Mouse (Mus musculus): ENCODE measurements around the gene Pnkd. TPM values are rescaled to one million over a fixed set of nuclear protein-coding genes. Genes with fewer than 3 reads are reported as not detected.

Gene Pnkd
- polyA plus RNA-seq, 1 experiment from 2014 or later, result 132 TPM

DNA sequence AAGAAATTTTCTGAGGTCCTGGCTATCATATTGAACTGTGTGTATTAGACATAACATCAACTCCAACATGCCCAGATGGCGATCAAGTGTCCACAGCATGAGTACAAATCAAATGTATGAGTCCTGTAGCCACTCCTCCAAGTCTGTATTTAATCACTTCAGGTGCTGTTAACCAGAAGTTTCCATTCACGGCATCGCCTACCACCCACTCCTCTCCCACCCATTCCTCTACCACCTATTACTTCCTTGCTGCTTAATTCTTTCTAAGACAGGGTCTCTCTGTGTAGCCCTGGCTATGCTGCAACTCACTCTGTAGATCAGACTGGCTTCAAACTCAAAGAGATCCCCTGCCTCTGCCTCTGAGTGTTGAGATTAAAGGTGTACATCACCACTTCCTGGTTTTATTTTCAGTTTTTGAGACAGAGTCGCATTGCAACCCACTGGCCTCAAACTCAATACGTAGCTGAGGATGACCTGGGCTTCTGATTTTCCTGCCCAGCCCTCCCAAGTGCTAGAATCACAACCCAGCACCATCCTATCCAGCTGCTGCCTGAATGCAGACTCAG, 75.3 kb downstream of the Pnkd start:
- 80% methylated on average over 5 of the region's 5 CpGs for whole genome bisulfite sequencing
- Histone ChIP-seq H3K36me3 (ENCODE audit: control insufficient read depth, insufficient read depth, low read length) (no peaks in the 10 kb centered on the region), H3K4me1 (ENCODE audit: control insufficient read depth, insufficient read depth, low read length) (no peaks in the 10 kb centered on the region), H3K9ac (replicated peaks; ENCODE audit: low read depth, low read length) (no peak overlapping the region), H3K27ac (ENCODE audit: low read length) (no peak overlapping the region), H3K4me3 (ENCODE audit: low read depth, low read length) (no peak overlapping the region), H3K27me3 (ENCODE audit: control insufficient read depth, insufficient read depth, low read length) (no peaks in the 10 kb centered on the region), H3K9me3 (ENCODE audit: control insufficient read depth, low read depth, low read length) (no peaks in the 10 kb centered on the region), H3K4me2 (replicated peaks; ENCODE audit: low read depth, low read length) (no peak overlapping the region)
- ATAC-seq (ENCODE audit: insufficient number of reproducible peaks, insufficient read depth, low FRiP score, low read depth), result no peak

DNA sequence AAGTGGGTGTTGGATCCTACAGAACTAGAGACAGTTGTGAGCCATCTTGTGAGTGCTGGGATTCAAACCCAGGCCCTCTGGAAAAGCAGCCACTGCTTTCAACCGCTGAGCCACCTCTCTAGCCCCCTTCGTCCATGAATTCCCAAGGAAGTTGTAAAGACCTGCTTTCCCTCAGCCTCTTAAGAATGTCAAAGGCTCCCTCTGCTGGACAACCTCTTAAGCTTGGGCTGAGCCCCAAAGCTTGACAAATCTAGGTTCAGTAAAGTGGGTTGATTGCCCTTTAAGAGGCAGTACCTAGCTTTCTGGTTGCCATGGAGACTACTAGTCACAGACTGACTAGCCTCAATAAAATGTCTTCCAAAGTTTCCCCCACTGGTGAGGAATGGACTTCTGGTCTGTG, 77.1 kb downstream of the Pnkd start, which contains the start of gene Catip:
Gene Catip, plus strand, starts transcription at position 297 of the 400 bp plus-strand sequence.
- no peaks in the 10 kb centered on the region for H3K36me3 ChIP-seq (ENCODE audit: control insufficient read depth, insufficient read depth, low read length)
- H3K9me3 ChIP-seq (ENCODE audit: control insufficient read depth, low read depth, low read length), result no peaks in the 10 kb centered on the region
- H3K9ac ChIP-seq (replicated peaks; ENCODE audit: low read depth, low read length), result no peak within 1 kb of the TSS
- H3K4me3 ChIP-seq (ENCODE audit: low read depth, low read length), result no peak within 1 kb of the TSS
- no peaks in the 10 kb centered on the region for H3K4me1 ChIP-seq (ENCODE audit: control insufficient read depth, insufficient read depth, low read length)
- H3K27me3 ChIP-seq (ENCODE audit: control insufficient read depth, insufficient read depth, low read length), result no peaks in the 10 kb centered on the region
- no peak within 1 kb of the TSS for H3K27ac ChIP-seq (ENCODE audit: low read length)
- WGBS, result 0% methylated on average over 2 of the region's 2 CpGs
- no peak within 1 kb of the TSS for H3K4me2 ChIP-seq (replicated peaks; ENCODE audit: low read depth, low read length)
- peak; percentile 70; the same call in 1 of the 2 replicates for ATAC-seq (ENCODE audit: insufficient number of reproducible peaks, insufficient read depth, low FRiP score, low read depth)

DNA sequence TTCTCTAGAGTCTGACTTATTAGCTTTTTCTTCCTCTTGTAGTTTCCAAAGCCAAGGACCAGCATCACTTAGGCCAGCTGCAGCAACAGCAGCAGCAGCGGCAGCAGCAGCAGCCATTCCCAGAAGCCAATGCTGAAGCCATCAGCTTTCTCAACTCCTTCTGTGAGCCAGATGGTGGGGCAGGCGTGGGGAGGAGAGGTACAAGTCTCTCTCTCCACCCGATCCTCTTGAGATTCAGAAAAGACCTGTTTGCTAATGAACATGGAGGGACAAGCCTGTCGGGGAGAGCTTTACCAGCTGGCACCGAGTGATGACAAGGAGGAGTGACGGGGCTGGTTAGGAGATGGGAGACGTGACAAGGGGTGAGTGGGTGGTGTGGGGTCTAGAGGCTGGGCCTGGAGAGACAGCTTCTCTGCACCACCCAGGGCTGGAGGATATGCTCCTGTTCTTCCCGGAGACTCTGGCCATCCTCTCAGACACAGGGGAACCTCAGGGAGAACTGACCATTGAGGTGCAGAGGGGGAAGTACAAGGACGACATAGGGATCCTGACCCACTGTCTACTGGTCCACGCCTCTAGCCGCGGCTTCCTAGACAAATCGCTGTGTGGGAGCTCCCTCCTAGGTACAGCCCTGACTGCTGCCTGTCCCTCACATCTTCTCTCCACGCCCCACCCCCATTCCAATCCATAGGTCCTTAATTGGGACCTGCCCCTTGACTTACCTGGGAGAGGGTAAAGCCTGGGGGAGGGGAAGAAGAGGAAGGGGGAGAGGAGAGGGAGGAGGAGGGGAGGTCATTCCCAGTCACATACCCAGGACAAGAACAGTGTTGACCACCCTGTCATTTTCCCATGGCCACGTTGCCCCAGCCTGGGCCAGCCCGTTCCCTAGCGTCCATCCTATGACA, 77.8 kb downstream of the Pnkd start:
- Histone ChIP-seq H3K27ac (ENCODE audit: low read length) (no peak overlapping the region), H3K9me3 (ENCODE audit: control insufficient read depth, low read depth, low read length) (no peaks in the 10 kb centered on the region), H3K36me3 (ENCODE audit: control insufficient read depth, insufficient read depth, low read length) (no peaks in the 10 kb centered on the region), H3K27me3 (ENCODE audit: control insufficient read depth, insufficient read depth, low read length) (no peaks in the 10 kb centered on the region), H3K4me3 (ENCODE audit: low read depth, low read length) (no peak overlapping the region), H3K4me2 (replicated peaks; ENCODE audit: low read depth, low read length) (no peak overlapping the region), H3K4me1 (ENCODE audit: control insufficient read depth, insufficient read depth, low read length) (no peaks in the 10 kb centered on the region), H3K9ac (replicated peaks; ENCODE audit: low read depth, low read length) (no peak overlapping the region)
- WGBS, result 57% methylated on average over 17 of the region's 17 CpGs
- ATAC-seq (ENCODE audit: insufficient number of reproducible peaks, insufficient read depth, low FRiP score, low read depth), result no peak

DNA sequence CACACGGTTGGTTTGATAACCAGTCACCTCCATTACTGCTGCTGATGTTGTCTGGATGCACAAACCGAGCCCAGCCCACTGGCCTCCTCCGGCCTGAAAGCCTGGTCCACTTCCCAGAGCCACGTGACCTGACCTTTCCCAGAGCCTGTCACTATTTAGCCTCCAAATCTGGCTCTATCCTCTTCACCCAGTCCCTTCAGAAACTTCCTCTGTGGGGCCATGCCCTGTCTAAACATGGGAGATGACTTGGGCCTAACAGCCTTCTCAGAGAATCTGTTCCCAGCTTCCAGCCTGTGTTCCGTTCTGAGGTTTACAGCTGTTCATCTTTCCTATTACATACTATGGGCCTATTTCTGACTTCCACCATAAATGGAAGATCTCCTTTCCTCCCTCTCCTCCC, 78.7 kb downstream of the Pnkd start:
- Histone ChIP-seq H3K4me3 (ENCODE audit: low read depth, low read length) (no peak overlapping the region), H3K9ac (replicated peaks; ENCODE audit: low read depth, low read length) (no peak overlapping the region), H3K36me3 (ENCODE audit: control insufficient read depth, insufficient read depth, low read length) (no peaks in the 10 kb centered on the region), H3K9me3 (ENCODE audit: control insufficient read depth, low read depth, low read length) (no peaks in the 10 kb centered on the region), H3K4me2 (replicated peaks; ENCODE audit: low read depth, low read length) (no peak overlapping the region), H3K27ac (ENCODE audit: low read length) (no peak overlapping the region), H3K27me3 (ENCODE audit: control insufficient read depth, insufficient read depth, low read length) (no peaks in the 10 kb centered on the region), H3K4me1 (ENCODE audit: control insufficient read depth, insufficient read depth, low read length) (no peaks in the 10 kb centered on the region)
- 61% methylated on average over 5 of the region's 5 CpGs for WGBS
- no peak for ATAC-seq (ENCODE audit: insufficient number of reproducible peaks, insufficient read depth, low FRiP score, low read depth)

DNA sequence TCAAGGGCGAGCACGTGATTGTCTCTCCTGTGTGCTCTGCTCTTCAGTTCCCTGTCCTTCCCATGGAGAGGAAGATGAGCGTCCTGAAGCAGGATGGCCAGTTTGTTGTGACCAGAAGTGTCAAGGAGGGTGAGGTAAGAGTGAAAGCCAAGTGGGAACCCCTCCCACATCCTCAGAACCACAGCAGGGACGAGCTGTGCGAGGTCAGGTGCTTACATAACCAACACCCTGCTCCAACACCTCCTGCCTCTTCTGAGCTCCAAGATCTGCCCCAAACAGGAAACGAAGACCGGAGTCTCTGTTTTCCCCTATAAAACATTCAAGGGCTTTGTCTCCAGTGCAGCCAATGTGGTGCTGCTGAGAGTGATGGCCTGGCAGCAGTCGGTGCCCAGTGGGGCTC, 79.5 kb downstream of the Pnkd start:
- Histone ChIP-seq H3K9ac (replicated peaks; ENCODE audit: low read depth, low read length) (no peak overlapping the region), H3K9me3 (ENCODE audit: control insufficient read depth, low read depth, low read length) (no peaks in the 10 kb centered on the region), H3K27me3 (ENCODE audit: control insufficient read depth, insufficient read depth, low read length) (no peaks in the 10 kb centered on the region), H3K27ac (ENCODE audit: low read length) (no peak overlapping the region), H3K4me3 (ENCODE audit: low read depth, low read length) (no peak overlapping the region), H3K4me1 (ENCODE audit: control insufficient read depth, insufficient read depth, low read length) (no peaks in the 10 kb centered on the region), H3K4me2 (replicated peaks; ENCODE audit: low read depth, low read length) (no peak overlapping the region), H3K36me3 (ENCODE audit: control insufficient read depth, insufficient read depth, low read length) (no peaks in the 10 kb centered on the region)
- WGBS, result 72% methylated on average over 8 of the region's 8 CpGs
- ATAC-seq (ENCODE audit: insufficient number of reproducible peaks, insufficient read depth, low FRiP score, low read depth), result no peak

DNA sequence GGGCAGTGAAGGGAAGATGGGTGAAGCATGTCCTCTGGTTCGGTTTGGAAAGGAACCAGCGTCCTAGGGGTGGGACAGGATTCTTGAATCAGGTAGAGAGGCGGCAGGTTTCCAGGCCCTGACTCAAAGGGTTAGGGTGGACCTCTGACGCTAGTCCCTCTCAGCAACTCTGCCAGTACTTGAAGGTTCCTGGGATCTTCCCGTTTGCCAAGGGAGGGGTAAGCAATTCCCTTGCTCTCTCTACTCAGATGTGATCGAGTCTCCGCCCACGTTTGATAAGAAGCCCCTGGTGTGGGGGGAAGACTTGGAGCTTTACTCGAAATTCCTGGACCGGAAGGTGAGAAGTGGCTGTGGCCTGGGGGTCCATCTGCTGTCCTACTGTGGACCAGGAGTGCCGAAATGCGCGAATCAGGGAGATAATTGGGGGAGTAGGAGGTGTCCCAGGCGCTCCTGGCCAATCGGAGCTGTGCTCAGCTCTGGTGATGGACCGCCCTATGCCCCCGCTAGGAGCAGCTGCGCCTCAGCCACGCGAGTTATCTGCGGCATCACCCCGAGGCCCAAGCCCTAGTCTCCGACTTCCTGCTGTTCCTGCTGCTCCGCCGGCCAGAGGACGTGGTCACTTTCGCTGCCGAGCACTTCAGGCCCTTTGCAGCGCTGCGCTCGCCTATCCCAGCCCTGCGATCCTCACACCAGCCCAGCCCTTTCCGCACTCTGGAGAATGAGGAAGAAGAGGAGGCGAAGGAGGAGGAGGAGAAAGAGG, 83.3 kb downstream of the Pnkd start:
- Histone ChIP-seq H3K4me2 (replicated peaks; ENCODE audit: low read depth, low read length) (peak overlapping the region; percentile 55), H3K27ac (ENCODE audit: low read length) (no peak overlapping the region), H3K4me1 (ENCODE audit: control insufficient read depth, insufficient read depth, low read length) (no peaks in the 10 kb centered on the region), H3K27me3 (ENCODE audit: control insufficient read depth, insufficient read depth, low read length) (no peaks in the 10 kb centered on the region), H3K9ac (replicated peaks; ENCODE audit: low read depth, low read length) (no peak overlapping the region), H3K36me3 (ENCODE audit: control insufficient read depth, insufficient read depth, low read length) (no peaks in the 10 kb centered on the region), H3K4me3 (ENCODE audit: low read depth, low read length) (peak overlapping the region; percentile 23; the same call in 1 of the 2 replicates), H3K9me3 (ENCODE audit: control insufficient read depth, low read depth, low read length) (no peaks in the 10 kb centered on the region)
- WGBS, result 9% methylated on average over 34 of the region's 34 CpGs
- ATAC-seq (ENCODE audit: insufficient number of reproducible peaks, insufficient read depth, low FRiP score, low read depth), result peak; percentile 81

DNA sequence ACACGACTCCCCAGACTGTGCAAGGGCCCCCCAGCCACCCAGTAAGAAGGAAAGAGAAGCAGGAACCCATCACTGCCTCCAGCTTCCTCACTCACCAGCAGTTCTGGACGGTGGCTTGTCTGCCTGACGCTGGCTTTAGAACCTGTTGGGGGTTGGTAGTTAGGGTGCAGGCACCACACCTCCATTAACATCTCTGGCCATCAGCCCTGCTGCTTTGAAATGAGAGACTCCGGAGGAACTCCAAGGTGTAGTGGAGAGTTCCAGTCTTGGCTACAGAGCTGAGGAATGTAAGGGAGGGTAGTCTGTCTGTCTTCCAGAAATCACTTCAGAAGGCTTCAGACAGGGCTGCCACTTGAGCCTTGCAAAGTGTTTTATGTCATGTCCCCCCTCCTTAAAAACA, 85.3 kb downstream of the Pnkd start:
- Histone ChIP-seq H3K27ac (ENCODE audit: low read length) (no peak overlapping the region), H3K27me3 (ENCODE audit: control insufficient read depth, insufficient read depth, low read length) (no peaks in the 10 kb centered on the region), H3K4me2 (replicated peaks; ENCODE audit: low read depth, low read length) (no peak overlapping the region), H3K9ac (replicated peaks; ENCODE audit: low read depth, low read length) (no peak overlapping the region), H3K4me1 (ENCODE audit: control insufficient read depth, insufficient read depth, low read length) (no peaks in the 10 kb centered on the region), H3K36me3 (ENCODE audit: control insufficient read depth, insufficient read depth, low read length) (no peaks in the 10 kb centered on the region), H3K4me3 (ENCODE audit: low read depth, low read length) (no peak overlapping the region), H3K9me3 (ENCODE audit: control insufficient read depth, low read depth, low read length) (no peaks in the 10 kb centered on the region)
- no peak for ATAC-seq (ENCODE audit: insufficient number of reproducible peaks, insufficient read depth, low FRiP score, low read depth)
- WGBS, result 33% methylated on average over 4 of the region's 4 CpGs

- no peak overlapping the region for H3K9ac ChIP-seq (replicated peaks; ENCODE audit: low read depth, low read length)
- H3K4me3 ChIP-seq (ENCODE audit: low read depth, low read length), result no peak overlapping the region
- H3K27me3 ChIP-seq (ENCODE audit: control insufficient read depth, insufficient read depth, low read length), result no peaks in the 10 kb centered on the region
- H3K36me3 ChIP-seq (ENCODE audit: control insufficient read depth, insufficient read depth, low read length), result no peaks in the 10 kb centered on the region
- no peak for ATAC-seq (ENCODE audit: insufficient number of reproducible peaks, insufficient read depth, low FRiP score, low read depth)
- no peaks in the 10 kb centered on the region for H3K4me1 ChIP-seq (ENCODE audit: control insufficient read depth, insufficient read depth, low read length)
- 73% methylated on average over 4 of the region's 4 CpGs for WGBS
- no peak overlapping the region for H3K4me2 ChIP-seq (replicated peaks; ENCODE audit: low read depth, low read length)
- no peaks in the 10 kb centered on the region for H3K9me3 ChIP-seq (ENCODE audit: control insufficient read depth, low read depth, low read length)
- H3K27ac ChIP-seq (ENCODE audit: low read length), result no peak overlapping the region
These were observed 88.6 kb downstream of the Pnkd start for GRCm38 (mm10) chr1:74373372-74373771.
